Mouse (Mus musculus): ENCODE measurements around the gene Vegfd.
A peak's percentile ranks its signal among the peaks of the same experiment; 100 is the strongest.

Vegfd gene

DNA sequence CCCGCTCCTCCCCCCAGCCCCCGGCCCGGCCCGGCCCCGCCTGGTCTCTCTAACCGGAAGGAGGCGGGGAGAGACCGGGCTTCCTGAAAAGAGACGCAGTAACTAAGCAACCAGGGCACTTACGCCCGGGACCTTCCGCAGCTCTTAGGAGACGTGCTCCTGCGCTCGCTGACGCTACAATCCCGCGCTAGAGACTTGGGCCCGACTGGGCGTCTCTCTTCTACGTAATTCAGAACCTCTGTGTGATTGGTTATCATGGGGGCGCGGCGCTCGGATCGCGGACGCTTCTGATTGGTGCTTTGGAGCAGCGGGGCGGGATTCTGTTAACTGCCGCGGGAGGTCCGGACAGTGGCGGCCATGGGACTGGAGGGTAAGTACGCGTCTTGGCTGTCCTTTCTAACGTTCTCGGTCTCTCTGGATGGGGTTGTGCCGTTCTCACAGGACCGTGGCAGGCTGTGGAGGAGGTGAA, 46.3 kb downstream of the Vegfd start, which contains the start of gene Piga:
Piga (plus strand) TSS at position 317 of the 469 bp plus-strand sequence.
- peak; percentile 65 for DNase-seq (ENCODE audit: extremely low read depth, low read depth, low spot score)

GRCm38 (mm10) chrX:164419955-164420354, 46.8 kb downstream of the Vegfd start:
- no peak for DNase-seq (ENCODE audit: extremely low read depth, low read depth, low spot score)

DNA sequence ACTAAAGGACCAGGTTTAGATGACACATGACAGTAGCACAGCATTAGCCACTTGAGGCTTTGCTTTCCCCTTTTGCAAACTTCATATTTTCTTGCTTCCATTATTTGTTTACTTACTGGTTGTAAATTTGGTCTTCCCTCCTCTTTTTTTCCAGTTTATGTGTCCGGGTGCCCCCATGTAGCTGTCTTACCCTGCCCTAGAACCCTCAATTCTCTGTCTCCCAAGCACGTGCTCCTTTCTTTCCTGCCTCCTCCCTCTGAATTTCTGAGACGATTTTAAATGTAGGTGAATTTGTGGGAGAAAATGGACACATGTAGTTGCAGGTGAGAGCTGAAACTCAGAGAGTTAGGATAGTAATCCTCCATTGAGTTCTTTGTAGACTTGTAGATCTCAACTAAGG, 47.3 kb downstream of the Vegfd start:
- no peak for DNase-seq (ENCODE audit: extremely low read depth, low read depth, low spot score)

GRCm38 (mm10) chrX:164424821-164425220, 51.6 kb downstream of the Vegfd start:
- DNase-seq (ENCODE audit: extremely low read depth, low read depth, low spot score), result no peak

DNA sequence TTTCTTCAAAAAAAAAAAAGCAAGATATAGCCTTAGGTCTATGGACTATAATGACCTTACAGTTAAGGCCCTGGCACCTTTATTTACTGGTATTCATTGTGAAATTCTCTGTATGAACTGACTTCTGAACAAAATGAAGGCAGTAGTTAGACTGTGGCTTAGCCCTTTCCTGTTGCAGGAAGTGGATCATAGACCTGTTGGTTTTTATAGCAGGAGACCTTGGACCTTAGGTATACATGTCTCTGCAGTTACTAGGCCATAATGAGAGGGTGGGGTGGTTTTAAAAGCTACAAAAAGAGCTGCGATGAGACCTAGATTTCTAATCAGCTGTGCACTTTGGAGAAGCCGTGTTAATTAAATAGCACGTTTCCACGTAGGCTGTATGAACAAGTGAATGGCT, 54.1 kb downstream of the Vegfd start:
- no peak for DNase-seq (ENCODE audit: extremely low read depth, low read depth, low spot score)

DNA sequence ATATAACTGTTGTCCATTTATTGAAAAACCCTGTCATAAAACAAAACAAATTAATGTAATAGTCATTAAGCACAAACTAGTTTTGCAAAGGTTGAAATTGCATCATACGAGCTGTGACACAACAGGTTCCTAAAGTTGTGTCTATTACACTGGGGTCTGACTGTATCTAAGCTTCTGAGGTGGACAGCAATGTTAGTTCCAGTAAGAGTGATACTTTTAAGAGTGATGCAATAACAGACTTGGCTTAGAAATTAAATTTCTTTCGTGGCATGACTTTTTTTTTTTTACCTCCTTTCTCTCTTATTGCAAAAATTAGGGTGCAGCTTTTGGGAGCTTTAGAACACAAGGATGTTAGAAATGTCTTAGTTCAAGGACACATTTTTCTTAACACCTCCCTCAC, 55.0 kb downstream of the Vegfd start:
- no peak for DNase-seq (ENCODE audit: extremely low read depth, low read depth, low spot score)

DNA sequence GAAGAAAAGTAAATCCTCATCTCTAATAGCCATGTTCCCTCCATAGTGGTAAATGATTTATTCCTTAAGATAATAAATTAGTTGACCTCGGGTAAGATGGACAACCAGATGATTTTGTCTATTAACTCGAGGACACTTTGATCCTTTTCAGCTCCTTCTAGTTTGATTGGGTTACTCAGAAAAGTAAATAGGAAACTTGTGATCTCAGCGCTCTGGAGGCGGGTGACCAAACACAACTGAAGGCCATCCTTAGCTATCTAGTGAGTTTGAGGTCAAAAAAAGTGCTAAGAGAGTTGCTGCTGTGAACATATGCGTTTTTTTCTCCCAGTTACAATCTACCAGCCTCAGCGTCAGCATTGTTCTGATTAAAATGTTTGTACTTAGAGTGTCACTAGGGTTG, 57.4 kb downstream of the Vegfd start:
- DNase-seq (ENCODE audit: extremely low read depth, low read depth, low spot score), result no peak

- no peak for DNase-seq (ENCODE audit: extremely low read depth, low read depth, low spot score)
Observed at GRCm38 (mm10) chrX:164431133-164431532, 58.0 kb downstream of the Vegfd start.

DNA sequence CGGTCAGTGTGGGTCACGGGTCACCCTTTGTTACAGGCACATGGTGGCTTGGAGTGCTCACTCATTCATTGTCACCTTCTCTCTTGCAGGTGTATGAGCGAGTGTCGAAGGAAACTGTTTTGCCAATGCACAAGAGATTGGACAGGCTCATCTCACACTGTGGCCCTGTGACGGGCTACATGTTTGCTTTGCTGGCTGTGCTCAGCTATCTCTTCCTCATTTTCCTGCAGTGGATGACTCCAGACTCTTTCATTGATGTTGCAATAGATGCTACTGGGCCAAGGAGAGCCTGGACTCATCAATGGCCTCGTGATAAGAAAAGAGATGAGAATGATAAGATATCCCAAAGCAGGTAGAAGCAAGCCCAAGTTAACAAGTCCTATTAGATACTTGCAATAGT, 58.4 kb downstream of the Vegfd start:
- DNase-seq (ENCODE audit: extremely low read depth, low read depth, low spot score), result no peak

DNA sequence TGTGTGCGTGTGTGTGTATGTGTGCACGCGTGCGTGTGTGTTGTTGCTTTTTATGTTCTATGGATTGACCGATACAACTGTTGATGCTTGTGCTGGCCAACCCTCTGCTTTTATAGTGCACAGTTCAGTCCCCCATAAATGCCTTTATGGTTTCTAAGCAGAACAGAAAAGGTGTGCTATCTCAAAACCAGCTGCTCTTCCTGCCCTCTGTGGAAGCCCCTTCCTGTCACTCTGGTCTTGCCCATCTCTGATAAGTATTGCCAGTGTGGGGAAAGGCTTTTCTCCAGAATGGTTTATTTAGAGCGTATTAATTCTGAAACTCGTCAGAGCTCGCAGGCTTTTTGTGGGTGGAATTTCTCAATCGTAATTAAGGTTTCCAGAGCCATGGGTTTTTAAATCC, 59.5 kb downstream of the Vegfd start:
- DNase-seq (ENCODE audit: extremely low read depth, low read depth, low spot score), result no peak

DNA sequence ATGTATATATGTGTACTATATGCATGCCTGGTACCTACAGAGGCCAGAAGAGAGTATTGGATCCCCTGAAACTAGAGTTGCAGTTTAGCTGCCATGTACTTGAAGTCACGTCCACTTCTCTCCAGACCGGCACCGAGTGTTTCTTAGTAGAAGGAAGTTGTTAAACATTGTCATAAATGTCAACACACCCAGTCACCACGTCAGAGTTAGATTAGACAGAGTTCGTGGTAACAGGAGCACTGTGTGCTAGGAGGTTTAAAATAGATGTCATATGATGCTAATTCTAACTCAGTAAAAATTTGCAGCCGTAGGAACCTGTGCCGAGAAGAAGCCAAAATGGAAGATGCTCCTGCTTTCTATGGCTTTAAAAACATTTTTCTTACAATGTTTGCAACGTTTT, 63.5 kb downstream of the Vegfd start, which contains the start of gene Asb11:
Asb11 (plus strand) TSS at position 286 of the 400 bp plus-strand sequence.
- no peak for DNase-seq (ENCODE audit: extremely low read depth, low read depth, low spot score)

DNA sequence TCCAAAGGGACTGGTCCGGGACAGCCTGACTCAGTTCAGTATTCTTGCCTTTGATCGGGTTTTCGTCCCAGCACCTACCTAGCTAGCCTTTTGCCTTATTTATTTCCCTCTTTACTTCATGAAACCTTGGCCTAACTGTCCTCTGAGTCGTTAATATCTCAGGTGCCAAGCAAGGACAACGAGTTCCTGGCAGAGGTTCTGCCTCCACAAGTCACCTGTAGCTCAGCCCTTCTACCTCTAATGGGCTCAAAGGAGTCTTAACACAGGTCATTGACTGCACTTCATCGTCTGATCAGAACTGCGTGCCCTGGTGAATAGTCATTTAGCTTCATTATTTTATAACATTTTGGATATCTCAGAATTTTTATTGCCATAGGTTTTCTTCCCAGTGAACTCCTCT, 66.3 kb downstream of the Vegfd start:
- DNase-seq (ENCODE audit: extremely low read depth, low read depth, low spot score), result no peak

DNA sequence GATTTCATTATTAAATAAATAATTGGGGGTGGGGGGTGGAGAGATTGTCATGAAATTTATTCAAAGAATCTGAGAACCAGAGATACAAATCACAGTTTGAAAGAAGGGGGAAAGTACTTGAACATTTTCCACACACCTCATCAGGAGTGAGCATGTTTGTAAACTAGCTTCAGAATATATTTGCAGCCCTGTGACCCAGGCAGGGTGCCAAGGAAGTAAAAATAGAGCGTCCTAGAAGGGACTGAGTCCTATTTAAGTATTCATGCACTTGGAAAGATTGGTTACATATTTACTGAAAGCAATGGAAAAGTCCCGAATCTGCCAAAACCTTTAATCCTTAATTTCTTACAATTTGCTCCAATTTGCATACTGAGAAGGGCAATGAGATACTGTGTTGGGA, 67.0 kb downstream of the Vegfd start:
- no peak for DNase-seq (ENCODE audit: extremely low read depth, low read depth, low spot score)

DNA sequence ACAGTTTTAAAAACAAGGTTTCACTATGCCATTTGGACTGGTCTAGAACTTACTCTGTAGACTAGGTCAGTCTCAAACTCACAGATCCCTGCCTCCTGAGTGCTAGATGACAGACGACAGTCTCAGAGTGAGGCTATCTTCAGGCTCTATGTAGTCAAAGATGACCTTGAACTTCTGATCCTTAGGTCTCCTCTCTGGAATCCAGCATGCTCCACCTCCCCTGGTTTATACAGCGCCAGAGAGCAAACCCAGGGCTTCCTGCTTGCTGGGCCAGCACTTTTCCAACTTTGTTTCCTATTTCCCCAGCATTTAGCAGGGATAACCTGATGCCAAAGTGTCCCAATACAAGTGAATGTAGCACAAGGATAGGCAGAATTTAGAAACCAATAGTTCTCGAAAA, 67.5 kb downstream of the Vegfd start:
- no peak for DNase-seq (ENCODE audit: extremely low read depth, low read depth, low spot score)

- DNase-seq (ENCODE audit: extremely low read depth, low read depth, low spot score), result no peak
Observed at GRCm38 (mm10) chrX:164441306-164441705, 68.1 kb downstream of the Vegfd start.

- DNase-seq (ENCODE audit: extremely low read depth, low read depth, low spot score), result no peak
Observed at GRCm38 (mm10) chrX:164445601-164446000, 72.4 kb downstream of the Vegfd start.

- DNase-seq (ENCODE audit: extremely low read depth, low read depth, low spot score), result no peak
Observed at GRCm38 (mm10) chrX:164446106-164446551, 73.0 kb downstream of the Vegfd start.

DNA sequence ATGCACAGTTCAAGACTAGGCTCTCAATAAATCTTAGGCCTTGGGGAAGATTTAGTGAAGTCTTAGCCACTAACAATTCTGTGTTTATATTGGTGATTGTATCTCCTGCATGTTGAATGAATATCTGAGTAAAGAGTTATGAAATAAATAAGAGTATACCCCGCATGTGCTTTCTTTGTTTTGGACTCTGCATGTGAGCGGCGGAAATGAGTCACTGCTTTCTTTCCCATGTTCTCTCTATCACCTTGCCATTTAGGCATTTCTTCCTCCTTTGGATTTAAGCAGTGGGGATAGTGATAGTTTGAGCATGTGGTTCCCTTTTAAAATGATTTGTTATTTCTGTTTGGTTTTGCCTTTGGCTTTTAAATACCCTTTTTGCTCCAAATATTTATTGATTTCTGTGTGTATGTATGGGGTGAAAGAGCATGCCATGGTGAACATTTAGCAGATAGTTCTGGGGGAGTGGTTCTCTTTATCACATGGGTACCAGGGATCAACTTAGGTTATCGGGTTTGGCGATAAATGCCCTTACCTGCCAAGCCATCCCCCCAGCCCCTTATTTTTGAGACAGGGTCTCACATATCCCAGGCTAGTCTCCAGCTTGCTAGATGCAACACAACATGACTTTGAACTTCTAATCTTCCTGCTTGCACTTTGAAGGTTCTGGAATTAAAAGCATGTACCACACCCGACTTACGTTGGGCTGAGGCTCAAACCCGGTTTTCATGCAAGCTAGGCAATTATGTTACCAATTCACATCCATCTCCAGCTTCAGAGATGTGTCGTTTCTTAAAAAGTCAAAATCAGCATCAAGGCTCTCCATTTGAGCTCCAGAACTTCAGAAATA, 73.9 kb downstream of the Vegfd start:
- no peak for DNase-seq (ENCODE audit: extremely low read depth, low read depth, low spot score)

DNA sequence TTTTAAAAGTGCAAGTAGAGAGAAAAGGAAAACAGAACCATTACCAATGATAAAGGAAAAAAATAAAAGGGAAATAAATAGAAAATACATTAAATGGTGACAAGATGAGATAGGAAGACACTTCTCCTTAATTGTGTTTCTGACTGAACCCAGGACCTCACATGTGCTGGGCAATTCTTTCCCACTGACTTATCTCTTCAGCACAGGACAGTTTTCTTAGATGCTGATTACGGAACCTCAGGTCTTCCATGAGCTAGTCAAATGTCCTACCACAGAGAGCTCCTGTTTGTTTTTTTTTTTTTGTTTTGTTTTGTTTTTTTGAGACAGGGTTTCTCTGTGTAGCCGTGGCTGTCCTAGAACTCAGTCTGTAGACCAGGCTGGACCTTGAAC, 74.5 kb downstream of the Vegfd start:
- DNase-seq (ENCODE audit: extremely low read depth, low read depth, low spot score), result no peak

DNA sequence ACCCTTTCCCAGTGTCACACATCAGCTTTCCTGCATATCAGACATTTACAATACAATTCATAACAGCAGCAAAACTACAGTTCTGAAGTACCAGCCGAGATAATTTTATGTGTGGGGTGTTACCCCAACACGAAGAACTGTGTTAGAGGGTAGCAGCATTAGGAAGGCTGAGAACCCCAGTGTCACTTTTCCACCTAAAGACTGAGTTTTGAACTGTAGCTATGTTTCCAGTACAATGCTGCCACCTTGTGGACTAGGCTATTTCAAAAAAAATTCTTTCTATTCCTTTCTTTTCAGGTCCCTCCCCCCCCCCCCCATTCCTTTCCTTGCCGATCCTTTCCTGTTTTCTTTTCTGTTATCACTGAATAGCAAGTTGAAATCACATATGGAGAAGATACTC, 76.0 kb downstream of the Vegfd start:
- DNase-seq (ENCODE audit: extremely low read depth, low read depth, low spot score), result no peak

Measured in fat pad, adult 2 months (tissue).